Comparison of ENCODE assay signal across 9 mouse cellular contexts in the genomic region with DNA sequence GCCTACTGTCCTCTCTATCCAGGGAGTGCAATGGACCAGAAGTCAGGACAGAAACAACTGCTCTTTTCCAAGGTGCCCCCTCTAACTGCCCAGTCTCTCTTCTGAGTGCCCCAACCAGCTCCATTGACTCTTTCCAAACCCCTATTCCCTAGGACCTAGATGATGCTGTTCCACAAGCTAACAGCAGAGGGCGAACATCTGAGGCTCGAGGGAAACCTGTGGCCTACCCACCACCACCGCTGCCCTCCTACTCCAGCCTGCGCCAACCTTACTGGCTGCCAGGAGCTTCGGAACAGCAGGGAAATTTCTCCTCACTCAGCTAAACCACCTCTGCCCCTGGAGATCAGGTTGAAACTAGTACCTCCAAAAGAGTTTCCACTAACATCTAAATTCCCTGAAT. TPM values are rescaled to one million over a fixed set of nuclear protein-coding genes. Genes with fewer than 3 reads are reported as not detected.
DNase-seq lines count a peak whose midpoint lies in the region; ATAC-seq and TF ChIP-seq lines count a peak whose summit lies in the region.
"Had no signal": no experiment of that assay in that cellular context is flagged by ENCODE, and none has a peak within 500 bp of the region (broad histone marks: within the 10 kb centered on the region; RNA-seq: fewer than 3 reads in every experiment).

No protein-coding gene starts in this region.

- 31% methylated on average over 5 of the region's 5 CpGs for WGBS in limb, embryonic 12.5 days

- no peak for ATAC-seq in limb, embryonic 12.5 days (ENCODE audit: insufficient number of reproducible peaks, insufficient read depth, low FRiP score, low TSS enrichment, low read depth)

- H3K4me3 ChIP-seq in gastrocnemius, adult 2 months = no peak overlapping the region; the same call in 1 of the 2 replicates
- H3K4me3 ChIP-seq in limb, embryonic 12.5 days (replicated peaks) = no peak overlapping the region

- no peaks in the 10 kb centered on the region for H3K9me3 ChIP-seq in limb, embryonic 12.5 days

- no peak overlapping the region for H3K4me2 ChIP-seq in limb, embryonic 12.5 days

- peaks cover 17% of the 10 kb centered on the region for H3K4me1 ChIP-seq in limb, embryonic 12.5 days (replicated peaks)

- no peaks in the 10 kb centered on the region for H3K27me3 ChIP-seq in limb, embryonic 12.5 days

- H3K36me3 ChIP-seq in limb, embryonic 12.5 days = peaks cover 69% of the 10 kb centered on the region

- intact Hi-C loops in gastrocnemius, adult 2 months (cut with DNase I) = no loop called here

- no peak overlapping the region for H3K9ac ChIP-seq in limb, embryonic 12.5 days (replicated peaks)

- TF ChIP-seq CTCF in gastrocnemius, adult 2 months (IDR thresholded peaks at IDR 0.05) = peak; percentile 76

- peak overlapping the region; percentile 1; the same call in 1 of the 2 replicates for H3K27ac ChIP-seq in gastrocnemius, adult 2 months
- H3K27ac ChIP-seq in limb, embryonic 12.5 days = 0 out of 2 replicates have a peak overlapping the region, but pooled peaks have one; percentile 29

- peak; percentile 80 for DNase-seq in CD4-positive, CD25-positive, alpha-beta regulatory T cell, adult 2 months (ENCODE audit: low read depth, low spot score)
- peak; percentile 47 for DNase-seq in WW6 (ENCODE audit: low read depth, low spot score)
- peak; percentile 67 to 83 for DNase-seq in cerebellum, postnatal 25 days
- peak; percentile 66 for DNase-seq in gastrocnemius, adult 2 months
- DNase-seq in kidney, adult 18-20 months = peak; percentile 66
- DNase-seq in naive thymus-derived CD4-positive, alpha-beta T cell, adult 2 months (ENCODE audit: low read depth) = peak; percentile 81
- DNase-seq in thymus, postnatal 14 days = peak; percentile 72

RNA-seq across cellular contexts. Expression of a gene that starts 16.2 kb away (rescaled TPM):
- total RNA-seq in gastrocnemius, adult 2 months (2021) = under 1 TPM; 0.47 to 0.54 TPM
- polyA plus RNA-seq in limb, embryonic 12.5 days (2016; fragmentation: Nextera tagmentation; extraction: Ambion mirVana) = 23.2 and 23.7 TPM in 2 replicates

RNA-seq across cellular contexts. Expression of a gene that starts 45.3 kb away (rescaled TPM):
- not detected for total RNA-seq in gastrocnemius, adult 2 months (2021)
- 0.14 TPM in 1 of 2 replicates, not detected in the other for polyA plus RNA-seq in limb, embryonic 12.5 days (2016; fragmentation: Nextera tagmentation; extraction: Ambion mirVana)
- total RNA-seq: gastrocnemius, postnatal 36 days had no signal
